Mouse (Mus musculus): ENCODE data around the gene Gm28043. TPM values are rescaled to one million over a fixed set of nuclear protein-coding genes. Genes with fewer than 3 reads are reported as not detected.

Gm28043 gene
- polyA plus RNA-seq, 1 experiment from 2014 or later, result 0.98 TPM

- H3K9me3 ChIP-seq (replicated peaks), result no peaks in the 10 kb centered on the region
- 87% methylated on average over 4 of the region's 4 CpGs for WGBS (ENCODE audit: insufficient replicate concordance)
- peaks cover 91% of the 10 kb centered on the region for H3K36me3 ChIP-seq
- no peak overlapping the region for H3K4me2 ChIP-seq
- DNase-seq (no peak), ATAC-seq (ENCODE audit: low read depth) (no peak)
- no peak overlapping the region for H3K27ac ChIP-seq
- H3K9ac ChIP-seq, result no peak overlapping the region
- H3K4me1 ChIP-seq (replicated peaks), result peaks cover 3% of the 10 kb centered on the region; the same call in 1 of the 2 replicates
- H3K27me3 ChIP-seq, result no peaks in the 10 kb centered on the region
- no peak overlapping the region for H3K4me3 ChIP-seq (replicated peaks)
Observed at GRCm38 (mm10) chr17:29694516-29694915, 79.8 kb downstream of the Gm28043 start.

DNA sequence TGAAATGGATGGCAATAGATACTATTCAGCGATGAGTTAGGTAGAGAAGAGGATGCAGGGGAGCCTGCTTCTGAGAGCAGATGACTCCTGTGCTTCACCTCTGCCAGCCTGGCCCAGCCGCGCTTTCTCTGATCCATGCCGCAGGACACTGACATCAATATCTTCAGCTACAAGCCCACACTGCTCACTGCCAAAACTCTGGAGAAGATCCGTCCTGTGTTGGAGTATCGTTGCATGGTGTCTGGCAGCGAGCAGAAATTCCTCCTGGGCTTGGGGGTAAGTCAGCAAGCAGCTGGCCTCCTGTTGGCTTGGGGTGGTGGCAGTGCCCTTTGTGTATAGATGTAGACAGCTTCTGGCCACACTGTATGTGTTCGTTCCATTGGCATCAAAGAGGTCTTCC is 82.3 kb downstream of the Gm28043 start:
- H3K4me3 ChIP-seq (replicated peaks), result no peak overlapping the region
- WGBS (ENCODE audit: insufficient replicate concordance), result 89% methylated on average over 8 of the region's 8 CpGs
- peaks cover 91% of the 10 kb centered on the region for H3K36me3 ChIP-seq
- DNase-seq (no peak), ATAC-seq (ENCODE audit: low read depth) (no peak)
- no peak overlapping the region for H3K9ac ChIP-seq
- no peak overlapping the region for H3K4me2 ChIP-seq
- H3K9me3 ChIP-seq (replicated peaks), result no peaks in the 10 kb centered on the region
- peaks cover 8% of the 10 kb centered on the region for H3K4me1 ChIP-seq (replicated peaks)
- no peak overlapping the region for H3K27ac ChIP-seq
- H3K27me3 ChIP-seq, result no peaks in the 10 kb centered on the region

DNA sequence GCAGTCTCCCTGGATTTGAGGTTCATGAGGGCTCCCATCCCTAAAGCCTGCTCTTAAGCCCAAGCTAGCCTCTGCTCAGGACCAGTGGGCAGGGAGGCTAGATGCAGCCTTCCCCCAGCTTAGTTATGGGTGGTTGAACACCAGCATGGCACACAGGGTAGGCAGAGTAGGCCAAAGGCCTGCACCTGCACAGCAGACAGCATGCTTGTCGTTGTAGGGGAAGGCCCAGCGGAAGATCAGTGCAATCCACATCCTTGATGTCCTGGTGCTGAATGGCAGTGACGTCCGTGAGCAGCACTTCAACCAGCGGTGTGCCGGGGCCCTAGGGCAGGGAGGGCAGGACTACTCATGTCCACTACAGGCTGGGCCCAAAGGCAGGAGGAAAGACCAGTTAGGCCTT is 83.7 kb downstream of the Gm28043 start:
- Histone ChIP-seq H3K36me3 (peaks cover 95% of the 10 kb centered on the region), H3K27ac (no peak overlapping the region), H3K4me1 (replicated peaks) (peaks cover 8% of the 10 kb centered on the region), H3K4me2 (no peak overlapping the region), H3K9ac (no peak overlapping the region), H3K27me3 (no peaks in the 10 kb centered on the region), H3K9me3 (replicated peaks) (no peaks in the 10 kb centered on the region), H3K4me3 (replicated peaks) (no peak overlapping the region)
- 84% methylated on average over 6 of the region's 6 CpGs for WGBS (ENCODE audit: insufficient replicate concordance)
- ATAC-seq (ENCODE audit: low read depth) (no peak), DNase-seq (no peak)

GRCm38 (mm10) chr17:29700573-29700972 is 85.9 kb downstream of the Gm28043 start:
- Histone ChIP-seq H3K36me3 (peaks cover 90% of the 10 kb centered on the region), H3K27me3 (no peaks in the 10 kb centered on the region), H3K27ac (no peak overlapping the region), H3K4me3 (replicated peaks) (no peak overlapping the region), H3K4me2 (no peak overlapping the region), H3K4me1 (replicated peaks) (peaks cover 12% of the 10 kb centered on the region), H3K9ac (no peak overlapping the region), H3K9me3 (replicated peaks) (no peaks in the 10 kb centered on the region)
- ATAC-seq (ENCODE audit: low read depth) (no peak), DNase-seq (no peak)
- WGBS (ENCODE audit: insufficient replicate concordance), result 90% methylated on average over 7 of the region's 7 CpGs

DNA sequence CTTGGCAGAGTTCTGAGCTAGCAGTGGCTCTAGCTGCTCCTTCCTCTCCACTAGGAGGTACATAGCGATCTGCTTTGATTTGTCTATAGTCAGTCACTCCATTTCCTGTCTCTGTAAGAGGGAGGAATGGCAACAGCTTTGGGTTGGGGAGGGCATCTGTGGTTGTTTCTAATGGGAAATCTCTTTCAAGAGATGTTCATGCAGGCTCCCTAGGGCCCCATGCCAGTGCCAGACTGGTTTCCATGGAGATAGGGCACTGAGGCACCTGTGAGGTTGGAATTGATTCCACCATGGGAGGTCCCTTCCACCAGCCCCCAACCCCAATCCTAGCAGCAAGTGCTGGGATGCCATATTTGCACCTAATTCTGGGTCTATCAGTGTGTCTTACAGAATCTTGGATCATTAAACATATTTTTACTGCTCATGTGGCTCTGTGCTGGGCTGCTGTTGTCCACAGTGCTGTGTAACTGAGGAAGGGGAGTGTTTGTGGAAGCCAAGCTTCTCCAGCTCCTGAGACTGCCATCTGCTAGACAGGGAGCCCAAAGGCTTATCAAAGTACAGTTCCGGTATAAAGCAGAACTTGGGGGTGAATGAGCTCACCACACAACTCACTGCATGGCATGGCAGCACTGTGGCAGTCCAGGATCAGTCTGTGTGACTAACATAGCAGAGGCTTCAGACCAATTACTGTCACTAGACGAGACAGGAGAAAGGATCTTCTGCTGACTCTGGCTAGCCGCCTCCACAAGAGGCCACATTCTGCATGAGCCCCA is 88.4 kb downstream of the Gm28043 start:
- Histone ChIP-seq H3K9ac (no peak overlapping the region; the same call in 1 of the 2 replicates), H3K4me1 (replicated peaks) (peaks cover 16% of the 10 kb centered on the region), H3K27ac (0 out of 2 replicates have a peak overlapping the region, but pooled peaks have one; percentile 14), H3K4me2 (no peak overlapping the region), H3K4me3 (replicated peaks) (no peak overlapping the region), H3K9me3 (replicated peaks) (no peaks in the 10 kb centered on the region), H3K36me3 (peaks cover 77% of the 10 kb centered on the region), H3K27me3 (no peaks in the 10 kb centered on the region)
- 64% methylated on average over 4 of the region's 4 CpGs for WGBS (ENCODE audit: insufficient replicate concordance)
- DNase-seq (no peak), ATAC-seq (ENCODE audit: low read depth) (no peak)

DNA sequence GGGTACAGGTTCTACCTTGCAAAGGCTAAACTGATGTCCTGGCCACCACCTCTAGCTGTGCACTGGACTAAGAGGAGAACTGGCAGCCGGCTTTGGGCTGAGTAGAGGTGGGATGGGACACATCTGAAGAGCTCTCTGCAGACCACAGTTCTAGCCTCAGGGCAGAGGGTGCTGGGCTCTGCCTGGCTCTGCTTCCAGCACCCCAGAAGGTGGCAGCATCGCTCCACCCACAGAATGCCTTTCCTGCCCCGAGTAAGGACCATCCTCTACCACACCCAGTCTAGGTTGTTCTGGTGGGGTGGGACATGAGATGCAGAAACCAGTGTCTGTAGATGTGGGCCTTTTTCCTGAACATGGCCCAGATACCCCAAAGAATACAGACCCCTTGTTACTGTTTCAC is 90.1 kb downstream of the Gm28043 start:
- Histone ChIP-seq H3K36me3 (peaks cover 61% of the 10 kb centered on the region), H3K4me1 (replicated peaks) (peaks cover 33% of the 10 kb centered on the region), H3K4me2 (no peak overlapping the region), H3K27ac (no peak overlapping the region), H3K4me3 (replicated peaks) (no peak overlapping the region), H3K9me3 (replicated peaks) (no peaks in the 10 kb centered on the region), H3K27me3 (no peaks in the 10 kb centered on the region), H3K9ac (no peak overlapping the region)
- peak; percentile 34 for DNase-seq
- WGBS (ENCODE audit: insufficient replicate concordance), result 41% methylated on average over 3 of the region's 3 CpGs
- peak; percentile 43; the same call in 1 of the 2 replicates for ATAC-seq (ENCODE audit: low read depth)

DNA sequence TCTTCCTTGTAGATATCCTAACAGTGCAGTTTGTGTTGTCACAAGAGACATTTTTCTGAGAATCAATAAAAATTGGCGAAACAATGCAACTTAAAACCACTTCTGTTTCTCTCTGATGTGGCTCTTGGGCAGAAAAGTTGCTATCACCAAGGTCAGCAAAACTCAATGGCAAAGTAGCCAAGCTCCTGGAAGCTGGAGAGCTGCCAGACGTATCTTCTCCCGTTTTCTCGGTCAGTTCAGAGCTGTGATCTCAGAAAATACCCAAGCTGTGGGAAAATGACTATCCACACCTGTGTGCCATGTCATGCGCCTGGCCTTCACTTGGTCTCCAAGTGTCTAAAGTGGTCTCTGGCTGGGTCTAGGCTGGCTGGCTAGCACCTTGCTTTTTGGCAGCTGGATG is 91.2 kb downstream of the Gm28043 start:
- H3K9ac ChIP-seq, result no peak overlapping the region
- peaks cover 50% of the 10 kb centered on the region for H3K36me3 ChIP-seq
- DNase-seq, result no peak
- no peak for ATAC-seq (ENCODE audit: low read depth)
- H3K4me1 ChIP-seq (replicated peaks), result peaks cover 41% of the 10 kb centered on the region
- H3K4me2 ChIP-seq, result no peak overlapping the region
- H3K27me3 ChIP-seq, result no peaks in the 10 kb centered on the region
- no peak overlapping the region for H3K27ac ChIP-seq
- WGBS (ENCODE audit: insufficient replicate concordance), result 79% methylated on average over 5 of the region's 5 CpGs
- no peaks in the 10 kb centered on the region for H3K9me3 ChIP-seq (replicated peaks)
- no peak overlapping the region for H3K4me3 ChIP-seq (replicated peaks)

DNA sequence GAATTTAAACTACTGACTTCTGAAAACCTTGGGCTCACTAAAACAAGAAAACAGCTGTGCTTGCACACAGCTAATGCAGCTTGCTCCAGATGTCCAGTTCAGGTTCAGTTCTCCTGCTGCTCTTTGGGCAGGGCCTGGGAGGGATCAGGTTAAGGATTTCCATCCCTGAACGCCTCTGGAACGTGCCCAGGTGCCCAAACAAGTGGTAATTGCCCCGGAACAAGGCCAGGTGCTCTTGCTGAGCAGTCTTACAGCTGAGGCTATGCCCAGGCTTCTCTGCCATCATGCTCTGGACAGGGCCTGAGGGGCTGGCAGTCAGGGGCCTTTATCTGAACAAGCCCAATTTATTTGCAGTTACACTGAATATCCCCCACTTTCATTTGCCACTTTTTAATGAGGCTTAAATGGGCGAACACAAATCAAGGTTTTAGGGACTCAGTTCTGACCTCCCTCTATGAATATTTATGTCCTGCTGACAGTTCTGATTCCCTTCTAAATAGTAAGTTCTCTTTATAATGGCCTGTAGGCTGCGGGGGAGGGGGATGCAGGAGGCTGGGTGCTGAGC is 92.4 kb downstream of the Gm28043 start:
- Histone ChIP-seq H3K27me3 (no peaks in the 10 kb centered on the region), H3K9me3 (replicated peaks) (no peaks in the 10 kb centered on the region), H3K36me3 (peaks cover 40% of the 10 kb centered on the region), H3K4me3 (replicated peaks) (no peak overlapping the region), H3K27ac (no peak overlapping the region), H3K4me2 (no peak overlapping the region), H3K4me1 (replicated peaks) (peaks cover 46% of the 10 kb centered on the region), H3K9ac (no peak overlapping the region)
- WGBS (ENCODE audit: insufficient replicate concordance), result 69% methylated on average over 5 of the region's 5 CpGs
- DNase-seq, result no peak
- ATAC-seq (ENCODE audit: low read depth), result no peak

DNA sequence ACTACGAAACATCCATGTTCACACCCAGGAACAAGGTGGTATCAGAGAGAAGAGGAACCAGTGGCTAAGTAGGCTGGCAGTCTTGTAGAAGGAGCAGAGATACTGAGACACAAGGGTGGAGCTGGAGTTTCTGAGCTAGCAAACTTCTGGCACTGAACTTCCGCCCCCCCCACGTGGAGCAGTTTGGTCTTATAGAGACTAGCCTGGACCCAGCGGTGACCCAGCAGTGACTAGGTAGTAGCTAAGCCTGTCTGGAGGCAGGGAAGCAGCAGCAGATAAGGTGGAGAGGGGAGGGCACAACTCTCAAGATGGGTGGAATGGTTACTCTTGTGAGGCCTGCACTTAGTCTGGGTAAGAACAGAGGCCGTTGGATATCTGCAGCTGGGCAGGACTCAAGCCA is 94.1 kb downstream of the Gm28043 start:
- no peaks in the 10 kb centered on the region for H3K27me3 ChIP-seq
- H3K4me2 ChIP-seq, result no peak overlapping the region
- no peaks in the 10 kb centered on the region for H3K9me3 ChIP-seq (replicated peaks)
- DNase-seq, result peak; percentile 17
- ATAC-seq (ENCODE audit: low read depth), result peak; percentile 75
- no peak overlapping the region for H3K4me3 ChIP-seq (replicated peaks)
- 43% methylated on average over 5 of the region's 5 CpGs for WGBS (ENCODE audit: insufficient replicate concordance)
- H3K36me3 ChIP-seq, result peaks cover 23% of the 10 kb centered on the region
- H3K4me1 ChIP-seq (replicated peaks), result peaks cover 46% of the 10 kb centered on the region
- H3K9ac ChIP-seq, result 0 out of 2 replicates have a peak overlapping the region, but pooled peaks have one; percentile 33
- H3K27ac ChIP-seq, result no peak overlapping the region

DNA sequence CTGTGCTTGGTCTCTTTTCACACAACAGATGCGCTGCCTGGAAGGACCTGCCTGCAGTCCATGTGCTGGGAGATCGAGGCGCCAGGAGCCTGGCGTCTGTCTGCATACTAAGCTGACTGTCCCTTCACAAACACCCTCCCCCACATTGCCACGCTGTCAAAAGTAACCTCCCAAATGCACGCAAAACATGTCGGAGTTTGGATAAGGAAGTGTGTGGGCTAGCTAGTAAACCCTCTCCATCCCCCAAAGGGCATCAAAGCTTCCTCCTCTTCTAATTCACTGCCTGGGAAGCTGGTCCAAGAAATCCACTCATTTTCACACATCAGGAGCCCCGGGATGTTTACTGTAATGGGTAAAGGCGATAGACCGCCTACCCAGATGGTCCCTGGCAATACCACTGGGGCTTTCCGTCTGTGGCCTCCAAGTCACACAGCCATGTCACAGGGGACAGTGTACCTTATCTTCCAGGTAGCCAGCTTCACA is 95.9 kb downstream of the Gm28043 start:
- Histone ChIP-seq H3K4me2 (no peak overlapping the region), H3K27ac (no peak overlapping the region), H3K4me3 (replicated peaks) (no peak overlapping the region), H3K4me1 (replicated peaks) (peaks cover 51% of the 10 kb centered on the region), H3K9ac (no peak overlapping the region), H3K36me3 (peaks cover 10% of the 10 kb centered on the region), H3K27me3 (no peaks in the 10 kb centered on the region), H3K9me3 (replicated peaks) (no peaks in the 10 kb centered on the region)
- ATAC-seq (ENCODE audit: low read depth), result no peak
- DNase-seq, result no peak
- 73% methylated on average over 11 of the region's 11 CpGs for WGBS (ENCODE audit: insufficient replicate concordance)

DNA sequence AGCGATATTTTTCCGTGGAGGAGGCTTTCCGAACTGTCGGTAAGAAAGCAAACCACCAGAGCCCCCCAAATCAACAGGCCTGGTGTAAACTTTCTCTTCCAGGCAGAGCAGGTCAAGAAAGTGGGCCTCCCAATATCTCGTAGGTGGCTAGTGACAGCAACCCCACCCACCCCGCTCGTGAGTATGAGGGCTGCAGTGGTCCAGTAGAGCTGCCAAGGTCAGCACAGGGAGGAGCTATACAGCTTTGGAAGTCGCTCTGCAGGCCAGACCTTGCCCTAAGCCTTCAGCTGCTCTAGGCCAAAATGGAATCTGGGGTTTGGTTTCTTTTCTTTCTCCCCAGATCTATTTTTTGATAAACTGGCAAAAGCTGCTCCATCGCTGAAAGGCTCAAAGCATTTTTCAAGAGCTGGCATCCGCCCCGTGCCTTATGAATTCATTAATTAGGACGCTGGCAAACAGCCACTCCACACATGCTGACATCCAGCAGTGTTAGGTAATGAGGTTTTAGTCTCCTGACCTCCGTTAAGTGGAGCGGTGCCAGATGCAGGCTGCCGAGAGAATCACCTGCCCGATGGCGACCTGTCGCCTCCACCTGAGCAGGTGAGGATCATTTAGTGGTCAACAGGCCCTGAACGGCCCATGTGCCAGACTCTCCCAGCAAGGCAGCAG is 96.5 kb downstream of the Gm28043 start:
- ATAC-seq (ENCODE audit: low read depth), result no peak
- H3K27ac ChIP-seq, result no peak overlapping the region
- H3K4me1 ChIP-seq (replicated peaks), result peaks cover 53% of the 10 kb centered on the region
- 0 out of 2 replicates have a peak, but pooled peaks cover 5% of the 10 kb centered on the region for H3K36me3 ChIP-seq
- H3K27me3 ChIP-seq, result no peaks in the 10 kb centered on the region
- no peak overlapping the region for H3K4me3 ChIP-seq (replicated peaks)
- WGBS (ENCODE audit: insufficient replicate concordance), result 72% methylated on average over 19 of the region's 19 CpGs
- no peak for DNase-seq
- no peak overlapping the region for H3K4me2 ChIP-seq
- no peaks in the 10 kb centered on the region for H3K9me3 ChIP-seq (replicated peaks)
- no peak overlapping the region for H3K9ac ChIP-seq
